Mouse (Mus musculus): ENCODE measurements at regions not wholly inside any gene's neighbourhood (a gene's known extent, or its start where the extent isn't known, plus 50 kb on each side); places are given as distances from the start of the nearest gene placed in this dataset.

DNA sequence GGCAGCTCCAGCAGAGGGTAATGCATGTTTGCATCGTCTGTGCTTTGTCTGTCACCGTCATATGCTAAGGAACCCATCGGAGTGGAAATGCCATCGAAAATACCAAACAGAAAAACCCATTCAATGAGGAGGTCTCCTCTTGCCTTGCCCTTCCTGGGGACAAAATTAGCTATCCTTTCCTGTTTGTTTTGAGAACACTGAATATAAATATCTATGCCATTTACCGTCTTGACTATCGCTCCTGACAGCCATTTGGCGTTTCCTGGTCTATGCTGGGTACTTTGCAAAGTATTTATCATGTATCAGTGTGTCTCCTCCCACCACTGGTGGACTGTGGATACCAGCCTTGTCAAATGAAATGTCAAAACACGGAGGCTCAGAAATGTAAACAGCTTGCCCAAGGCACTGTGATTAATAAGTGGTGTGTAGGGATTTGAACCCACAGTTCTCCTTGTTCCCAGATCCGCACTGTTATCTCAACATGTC is 239.2 kb upstream of the Tbx3 start:
- no peak for TF ChIP-seq CTCF (IDR thresholded peaks at IDR 0.05)
- no peak for TF ChIP-seq POLR2A (IDR thresholded peaks at IDR 0.05; ENCODE audit: insufficient read depth, low read depth, low read length)
- TF ChIP-seq EP300 (IDR thresholded peaks at IDR 0.05; ENCODE audit: insufficient read depth, low read depth, low read length) = no peak

All from heart, adult 2 months (tissue).